Mouse (Mus musculus): ENCODE results near the gene Sash1.

The Sash1 gene

DNA sequence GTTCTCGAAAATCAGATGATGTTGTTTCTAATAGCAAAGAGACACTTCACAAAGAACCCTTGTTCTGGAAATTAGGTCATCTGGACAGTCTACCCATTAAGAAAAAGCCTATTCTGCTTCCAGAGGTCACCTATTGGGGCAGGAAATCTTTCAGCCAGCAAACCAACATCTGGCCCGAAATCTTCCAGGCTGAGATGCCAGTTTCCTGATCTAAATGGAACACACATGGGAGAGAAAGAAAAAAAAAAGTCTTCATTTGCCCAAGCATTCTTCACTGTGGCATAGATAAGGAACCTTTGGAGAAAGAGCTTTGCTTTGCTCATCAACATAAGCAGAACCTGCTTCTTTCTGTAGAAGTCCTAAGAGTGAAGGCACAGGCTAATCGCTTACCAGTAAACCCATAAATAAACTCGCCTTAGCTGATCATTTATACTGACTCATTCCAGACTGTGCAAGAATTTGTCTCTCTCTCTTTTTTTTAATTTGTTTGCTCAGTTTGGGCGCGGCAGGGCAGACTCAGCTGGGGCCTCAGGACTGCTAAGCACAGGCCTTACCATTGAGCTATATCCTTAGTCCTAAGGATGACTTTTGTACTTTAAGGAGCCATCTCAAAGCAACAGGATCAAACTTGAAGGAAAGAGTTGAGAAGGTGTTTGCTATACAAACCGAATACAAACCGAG, 13.1 kb upstream of the Sash1 start:
- DNase-seq = no peak

- DNase-seq = no peak
Measured at GRCm38 (mm10) chr10:8898099-8898777, 12.4 kb upstream of the Sash1 start.

DNA sequence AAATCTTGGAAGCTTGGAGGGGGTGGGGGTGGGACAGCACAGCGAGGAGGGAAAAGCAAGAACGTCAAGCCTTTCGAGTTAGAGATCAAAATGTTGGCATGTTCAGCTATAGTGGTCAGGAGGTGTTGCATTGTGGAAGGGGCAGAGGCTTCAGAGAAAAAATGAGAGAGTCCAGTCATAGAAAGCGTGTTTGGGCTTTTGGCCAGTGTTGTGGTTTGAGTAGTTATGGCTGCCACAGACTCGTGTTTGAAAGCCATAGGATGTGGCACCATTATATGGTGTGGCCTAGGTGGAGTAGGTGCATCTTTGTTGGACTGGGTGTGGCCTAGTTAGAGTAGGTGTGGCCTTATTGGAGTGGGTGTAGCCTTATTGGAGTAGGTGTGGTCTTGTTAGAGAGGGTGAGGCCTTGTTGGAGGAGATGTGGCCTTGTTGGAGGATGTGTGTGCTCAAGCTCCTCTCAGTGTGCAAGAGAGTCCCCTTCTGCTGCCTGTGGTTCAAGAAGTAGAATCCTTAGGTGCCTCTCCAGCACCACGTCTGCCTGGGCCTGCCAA, 9.2 kb upstream of the Sash1 start:
- no peak for DNase-seq

- DNase-seq = peak; percentile 62 to 72
Measured at GRCm38 (mm10) chr10:8890511-8890910, 4.6 kb upstream of the Sash1 start.

DNA sequence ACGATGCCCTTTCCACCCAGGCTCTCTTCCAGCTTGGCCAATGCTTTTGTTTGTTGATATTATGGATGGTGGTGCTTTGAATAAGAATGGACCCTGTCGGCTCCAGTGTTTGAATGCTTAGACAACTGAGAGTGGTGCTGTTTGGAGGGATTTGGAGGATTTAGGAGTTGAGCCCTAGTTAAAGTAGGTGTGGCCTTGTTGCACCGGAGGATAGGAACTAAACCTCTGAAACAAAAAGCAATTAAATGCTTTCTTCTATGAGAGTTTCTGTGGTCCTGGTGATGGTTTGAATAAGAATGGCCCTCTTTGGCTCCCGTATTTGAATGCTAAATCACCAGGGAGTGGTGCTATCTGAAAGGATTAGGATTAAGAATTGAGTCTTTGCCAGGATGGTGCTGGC, 3.5 kb upstream of the Sash1 start:
- DNase-seq = no peak

- no peak for DNase-seq
Measured at GRCm38 (mm10) chr10:8886528-8886854, 621 bp upstream of the Sash1 start.

DNA sequence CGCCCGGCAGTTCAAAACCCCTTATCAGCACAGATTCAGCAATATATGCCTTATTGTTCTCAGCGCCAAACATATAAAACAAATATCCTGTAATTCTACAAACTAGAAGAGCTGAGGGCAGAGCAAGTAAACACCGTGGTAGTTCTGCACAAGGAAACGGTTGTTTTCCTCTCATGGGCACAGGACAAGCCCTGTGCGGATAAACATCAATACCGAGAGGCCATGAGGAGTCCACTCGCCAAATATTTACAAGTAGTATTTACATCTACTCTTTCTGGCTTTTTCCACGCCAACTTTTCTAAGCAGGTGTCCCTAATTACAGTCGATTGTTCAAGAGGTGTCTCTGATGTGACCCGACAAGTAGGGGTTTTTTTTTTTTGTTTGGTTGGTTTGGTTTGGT, 669 bp downstream of the Sash1 start:
- peak; percentile 32 to 46 for DNase-seq

GRCm38 (mm10) chr10:8884565-8884964, 1.3 kb downstream of the Sash1 start:
- DNase-seq = no peak

- peak in 1 of 2 experiments; percentile 46 for DNase-seq
Measured at GRCm38 (mm10) chr10:8883686-8884085, 2.2 kb downstream of the Sash1 start.

- no peak for DNase-seq
Measured at GRCm38 (mm10) chr10:8881736-8882135, 4.1 kb downstream of the Sash1 start.

DNA sequence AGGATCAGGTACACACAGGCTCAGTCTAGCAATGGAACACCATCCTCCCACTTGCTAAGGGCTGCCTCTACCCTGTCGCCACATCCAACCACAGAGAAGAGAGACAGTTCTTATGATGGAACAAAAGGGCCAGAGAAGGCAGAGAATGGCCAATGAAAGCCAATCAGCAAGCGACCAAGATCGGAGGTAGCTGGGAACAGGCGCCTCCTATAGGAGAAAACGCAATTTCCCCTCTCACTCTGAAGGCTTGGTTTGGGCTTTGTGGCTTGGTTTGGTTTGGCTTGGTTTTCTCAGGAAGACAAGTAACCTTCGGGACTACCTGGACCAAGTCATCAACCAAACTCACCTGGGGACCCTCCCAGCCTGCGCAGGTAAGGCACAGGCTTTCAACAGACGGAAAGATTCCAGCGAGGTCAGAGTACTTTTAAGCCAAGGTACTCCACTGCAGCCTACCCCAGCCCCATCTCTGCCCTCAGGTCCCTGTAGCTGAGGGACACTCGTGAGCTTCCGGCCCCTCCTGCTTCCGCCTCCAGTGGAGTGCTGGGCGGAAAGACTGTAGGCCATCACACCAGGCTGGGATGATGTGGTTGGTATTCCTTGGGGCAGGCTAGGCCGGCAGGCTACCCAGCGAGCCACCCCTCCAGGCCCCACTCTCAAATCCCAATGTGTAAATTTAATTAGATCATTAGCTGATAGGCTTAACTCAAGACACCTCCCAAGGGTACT, 4.8 kb downstream of the Sash1 start:
- no peak for DNase-seq

- peak in 1 of 2 experiments; percentile 31 for DNase-seq
Measured at GRCm38 (mm10) chr10:8878824-8879223, 7.0 kb downstream of the Sash1 start.

DNA sequence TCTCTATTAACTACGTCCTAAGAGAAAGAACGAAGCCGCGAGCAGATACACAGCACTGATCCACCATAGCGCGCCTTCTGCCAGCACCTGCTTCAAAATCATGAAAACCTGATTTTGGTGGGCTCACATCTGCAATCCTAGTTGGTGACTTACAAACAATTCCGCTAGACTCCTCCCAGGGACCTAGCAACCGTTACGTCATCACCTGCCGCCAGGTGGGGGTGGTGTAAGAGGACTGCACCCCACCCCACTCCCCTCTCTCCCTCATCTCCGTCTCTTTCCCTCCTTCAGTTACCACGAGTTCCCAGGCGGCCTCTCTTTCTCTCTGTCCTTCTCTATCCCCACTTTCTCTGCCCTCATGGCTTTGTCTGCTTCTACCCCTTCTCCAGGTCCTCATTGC, 7.5 kb downstream of the Sash1 start:
- peak in 1 of 2 experiments; percentile 21 for DNase-seq

DNA sequence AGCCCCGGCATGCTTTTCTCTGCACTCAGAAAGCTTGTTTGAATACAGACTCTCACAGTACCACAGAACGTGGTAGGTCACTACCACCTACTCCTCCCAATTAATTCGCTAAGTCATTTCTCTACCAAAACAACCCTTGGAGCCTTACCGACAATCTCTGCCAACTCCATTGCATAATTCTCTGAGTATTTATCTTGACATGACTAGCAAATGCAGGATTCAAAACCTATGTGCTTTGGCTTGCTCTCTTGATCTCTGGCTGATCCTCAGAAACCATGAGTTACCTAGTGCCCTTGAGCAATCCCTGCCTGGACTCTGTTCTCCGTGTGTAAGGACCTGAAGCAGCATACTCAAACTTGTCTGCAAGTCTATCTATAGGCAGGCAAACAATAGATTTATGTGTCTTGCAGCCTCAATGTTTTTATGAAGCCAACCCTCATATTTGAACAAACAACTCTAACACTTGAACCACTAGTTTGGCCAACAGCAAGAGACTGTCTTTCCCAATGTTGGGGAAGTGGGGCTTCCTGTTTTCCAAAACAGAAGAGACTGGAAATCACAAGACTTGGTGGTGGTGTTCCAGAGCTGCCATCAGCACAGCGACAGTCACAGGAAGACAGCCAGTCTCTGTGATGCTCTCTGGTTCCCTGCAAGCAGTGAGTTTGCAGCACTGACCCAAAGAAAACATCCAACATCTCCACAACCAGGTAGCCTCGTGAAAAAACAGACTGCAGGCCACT, 12.1 kb downstream of the Sash1 start:
- peak; percentile 28 to 70 for DNase-seq

GRCm38 (mm10) chr10:8872788-8873187, 13.1 kb downstream of the Sash1 start:
- no peak for DNase-seq

DNA sequence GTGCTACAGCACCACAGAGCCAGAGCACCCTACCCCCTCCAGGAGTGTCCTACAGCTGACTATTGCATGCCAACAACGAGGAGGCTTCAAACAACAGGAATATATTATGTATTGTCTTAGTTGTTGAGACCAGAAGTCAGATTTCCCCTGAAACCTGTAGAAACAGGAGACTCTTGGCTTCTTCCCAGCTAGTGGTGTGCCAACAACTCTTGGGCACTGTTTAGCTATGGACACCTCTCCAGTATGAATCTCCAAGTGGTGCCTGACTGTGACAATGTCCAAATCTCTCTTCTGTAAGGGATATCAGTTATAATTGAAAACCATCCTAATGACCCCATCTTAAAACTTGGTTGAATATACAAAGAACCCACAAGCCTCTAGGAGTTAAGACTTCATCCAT, 13.9 kb downstream of the Sash1 start:
- DNase-seq = no peak

GRCm38 (mm10) chr10:8870368-8870767, 15.5 kb downstream of the Sash1 start:
- peak in 1 of 2 experiments; percentile 15 for DNase-seq

DNA sequence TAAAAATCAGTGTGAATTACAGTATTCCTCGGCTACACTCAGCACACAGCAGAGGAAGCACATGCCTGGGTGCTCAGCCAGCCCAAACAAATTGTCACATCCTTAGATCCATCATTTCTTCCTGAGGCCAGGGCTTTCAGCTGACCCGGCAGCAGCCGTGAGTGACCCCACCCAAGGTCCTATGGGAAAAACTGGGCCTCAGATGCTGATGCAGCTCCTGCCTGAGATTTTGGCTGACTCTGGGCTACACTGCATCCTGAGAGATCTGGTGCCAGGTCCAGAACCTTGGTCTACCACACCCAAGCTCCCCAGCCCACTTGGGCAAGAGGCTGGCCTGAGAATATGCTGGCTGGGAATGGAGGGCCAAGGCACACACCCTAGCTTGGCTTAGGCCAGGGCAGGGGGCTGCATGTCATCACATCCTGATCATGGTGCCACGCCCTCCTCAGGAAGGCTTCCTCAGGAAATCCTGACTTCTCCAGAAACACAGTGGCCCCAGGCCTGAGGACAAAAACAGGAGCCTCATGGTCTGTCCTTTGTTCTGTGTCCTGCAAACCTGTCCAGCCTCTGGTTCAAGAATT, 19.7 kb downstream of the Sash1 start:
- peak; percentile 80 to 87 for DNase-seq

DNA sequence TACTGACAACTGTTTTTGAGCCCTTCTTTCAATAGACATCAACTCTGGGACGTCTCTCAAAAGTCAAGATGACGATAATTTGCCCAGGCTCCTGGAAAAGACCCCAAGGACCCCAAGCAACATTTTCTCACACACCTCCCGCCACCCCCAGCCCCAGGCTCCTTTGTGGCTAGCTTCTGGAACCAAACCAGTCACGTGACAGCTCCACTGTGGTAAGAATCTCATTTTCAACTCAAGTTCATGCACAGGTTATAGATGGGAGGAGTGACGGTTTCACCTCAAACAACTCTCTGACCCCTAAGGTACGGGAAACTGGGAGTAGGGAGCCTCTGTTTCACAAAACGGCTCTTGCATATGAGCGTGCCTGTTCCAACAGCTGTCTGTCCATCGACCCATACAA, 25.2 kb downstream of the Sash1 start:
- DNase-seq = no peak

DNA sequence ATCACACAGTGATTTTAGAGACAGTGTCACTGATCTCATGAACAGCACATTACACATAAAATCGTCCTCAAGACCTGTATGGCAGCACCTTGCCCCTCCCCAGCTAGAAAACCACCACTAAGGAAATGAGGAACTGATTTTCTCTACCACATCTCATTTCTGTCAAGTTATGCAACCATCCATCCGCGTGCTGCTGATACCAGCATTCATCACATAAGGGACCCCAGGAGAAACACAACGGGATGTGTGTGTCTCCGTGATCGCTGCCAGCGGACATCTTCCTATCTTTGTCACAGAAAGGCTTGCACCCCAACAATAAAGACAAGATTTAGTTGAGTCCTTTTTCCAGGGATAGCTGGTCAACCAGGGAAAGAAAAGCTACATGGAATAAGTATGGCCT, 27.2 kb downstream of the Sash1 start:
- no peak for DNase-seq

GRCm38 (mm10) chr10:8856942-8857341, 28.9 kb downstream of the Sash1 start:
- DNase-seq = no peak

- no peak for DNase-seq
Measured at GRCm38 (mm10) chr10:8853326-8853725, 32.5 kb downstream of the Sash1 start.

GRCm38 (mm10) chr10:8851625-8852024, 34.2 kb downstream of the Sash1 start:
- no peak for DNase-seq

Data from lung, adult 18-20 months (tissue).